Mouse (Mus musculus) liver, adult (tissue): ENCODE results near the gene Synj2bp.

Experiments
- GATA4 ChIP-seq: IDR thresholded peaks from 2 replicates; pipeline ENCODE4 v1.6.1; 2014; ENCODE audit warnings: mild to moderate bottlenecking, low read length; ENCODE audit not compliant: insufficient replicate concordance

The Synj2bp gene

DNA sequence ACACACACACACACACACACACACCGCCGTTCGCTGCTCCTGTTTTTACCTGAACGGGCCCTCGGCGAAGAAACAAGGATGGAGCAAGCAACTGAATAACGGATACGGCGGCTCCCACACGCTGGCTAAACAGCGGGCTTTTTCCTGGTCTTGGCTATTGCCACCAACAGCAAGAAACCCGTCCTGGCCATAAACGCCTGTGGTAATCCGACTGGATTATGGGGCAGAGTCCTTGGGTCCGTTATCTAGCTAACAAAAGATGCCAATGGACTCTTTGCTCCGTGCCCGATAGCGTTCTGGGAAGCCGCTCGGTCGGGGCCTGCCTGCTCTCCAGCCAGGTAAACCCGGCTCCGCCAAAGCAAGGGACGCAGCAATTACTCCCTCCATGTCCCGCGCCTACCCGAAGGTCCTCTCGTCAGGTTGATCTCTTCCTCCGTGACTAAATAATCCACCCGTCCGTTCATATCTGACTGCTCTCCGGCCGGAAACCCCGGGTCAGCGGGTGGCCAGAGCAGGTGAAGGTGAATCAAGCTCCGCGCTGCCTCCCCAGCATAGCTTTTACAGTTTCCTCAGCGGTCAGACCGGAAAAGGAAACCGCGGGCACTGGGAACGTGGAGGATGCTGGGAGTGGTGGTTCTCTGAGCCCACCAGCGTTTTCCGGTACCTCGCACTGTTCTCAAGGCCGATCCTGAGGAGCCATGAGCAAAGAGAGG lies at the start of gene Synj2bp, which contains the start of gene Gm20498:
Gene Synj2bp (minus strand): TSS at position 596 of the 713 bp plus-strand sequence.
Gene Gm20498 (minus strand): TSS at position 590 of the 713 bp plus-strand sequence.
- no peak for TF ChIP-seq GATA4

DNA sequence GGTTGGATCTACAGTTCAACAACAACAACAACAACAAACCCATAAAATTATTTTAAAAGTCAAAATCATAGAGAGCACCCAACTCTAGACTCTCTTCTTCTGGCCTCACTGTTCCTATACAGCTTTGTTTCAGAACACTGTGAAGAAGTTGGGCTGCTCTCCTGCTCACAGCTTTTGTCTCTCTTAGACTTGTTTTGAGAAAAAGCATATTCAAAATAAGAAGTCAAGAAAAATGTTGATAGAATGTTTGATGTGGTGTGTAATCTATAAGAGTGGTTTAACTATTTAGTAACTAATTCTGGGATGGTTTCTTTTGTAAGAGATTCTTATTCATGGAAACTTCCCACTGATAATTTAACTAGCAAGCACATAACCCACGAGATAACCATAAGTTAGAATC lies 35.7 kb upstream of the Synj2bp start, which contains the start of gene Adam21:
Gene Adam21 (minus strand): TSS at position 101 of the 400 bp plus-strand sequence.
- no peak for TF ChIP-seq GATA4

DNA sequence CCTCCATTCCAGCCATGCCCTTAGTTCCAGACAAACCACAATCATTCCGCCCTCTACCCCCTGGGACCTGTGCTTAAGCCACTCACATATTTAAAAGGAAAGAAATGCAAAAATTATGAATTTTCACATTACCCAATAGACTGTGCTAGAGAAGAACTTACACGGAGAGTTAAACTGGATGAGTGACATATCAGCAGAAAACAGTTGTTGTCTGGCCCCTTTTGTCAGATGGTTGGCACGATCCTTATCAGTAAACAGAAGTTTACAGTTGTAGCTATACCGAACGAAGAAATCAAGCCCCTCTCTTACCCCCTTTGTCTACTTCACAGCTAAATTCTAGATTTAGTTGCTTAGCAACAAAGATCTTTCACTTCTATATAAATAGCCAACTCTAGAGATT lies 35.2 kb upstream of the Synj2bp start:
- no peak for TF ChIP-seq GATA4

DNA sequence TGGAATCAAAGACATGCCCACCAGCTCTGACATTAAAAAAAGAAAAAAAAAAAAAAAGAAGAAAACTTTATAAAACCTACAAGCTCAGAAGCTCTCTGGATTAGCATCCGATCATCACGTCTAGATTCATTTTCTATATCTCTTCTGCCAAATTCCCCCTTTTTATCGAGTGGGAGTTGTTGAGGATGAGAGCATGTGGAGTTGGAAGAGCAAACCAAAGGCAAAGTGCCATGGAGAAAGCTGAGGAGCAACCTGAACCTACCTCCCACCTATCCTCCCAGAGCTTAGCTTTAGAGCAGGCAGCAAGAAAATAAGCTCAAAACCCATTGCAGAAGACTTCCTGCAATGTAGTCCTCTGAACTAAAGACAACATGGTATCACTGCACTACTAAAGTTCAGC lies 31.5 kb upstream of the Synj2bp start:
- no peak for TF ChIP-seq GATA4

DNA sequence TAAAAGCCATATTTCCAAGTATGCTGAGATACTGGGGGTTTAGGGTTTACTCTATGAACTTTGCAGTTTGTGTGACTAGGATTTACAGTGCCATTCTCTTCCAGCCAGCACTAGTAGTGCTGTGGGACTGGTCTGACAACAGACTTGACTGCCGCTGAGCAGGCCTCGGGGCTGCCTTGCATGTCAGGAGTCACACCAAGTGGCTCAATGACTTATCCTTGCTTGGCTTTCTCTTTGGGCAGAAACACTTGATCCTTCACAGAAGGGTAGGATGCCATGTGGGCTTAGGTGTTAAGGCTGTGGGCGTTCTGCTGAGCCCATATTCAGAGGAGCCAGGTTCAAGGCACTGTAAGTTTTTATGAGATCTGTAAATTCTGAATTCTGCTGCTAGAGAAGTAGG lies 16.6 kb upstream of the Synj2bp start:
- TF ChIP-seq GATA4: no peak

DNA sequence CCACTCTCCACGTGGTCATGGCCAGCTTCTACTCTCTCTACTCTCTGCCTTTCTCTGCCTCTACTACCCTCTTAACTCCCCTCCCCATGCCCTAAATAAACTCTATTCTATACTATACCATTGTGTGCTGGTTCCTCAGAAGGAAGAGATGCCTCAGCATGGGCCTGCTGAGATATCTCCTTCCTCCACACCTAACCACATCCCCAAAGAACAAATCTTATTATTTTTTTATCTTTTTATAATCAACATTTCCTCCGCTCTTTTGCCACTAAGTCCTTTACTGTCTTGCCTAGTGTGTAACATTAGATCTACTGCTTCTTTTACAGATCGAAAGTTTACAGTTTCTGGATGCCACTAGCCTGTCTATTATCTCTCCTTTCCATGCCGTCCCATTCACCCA lies 14.5 kb upstream of the Synj2bp start:
- TF ChIP-seq GATA4: no peak

DNA sequence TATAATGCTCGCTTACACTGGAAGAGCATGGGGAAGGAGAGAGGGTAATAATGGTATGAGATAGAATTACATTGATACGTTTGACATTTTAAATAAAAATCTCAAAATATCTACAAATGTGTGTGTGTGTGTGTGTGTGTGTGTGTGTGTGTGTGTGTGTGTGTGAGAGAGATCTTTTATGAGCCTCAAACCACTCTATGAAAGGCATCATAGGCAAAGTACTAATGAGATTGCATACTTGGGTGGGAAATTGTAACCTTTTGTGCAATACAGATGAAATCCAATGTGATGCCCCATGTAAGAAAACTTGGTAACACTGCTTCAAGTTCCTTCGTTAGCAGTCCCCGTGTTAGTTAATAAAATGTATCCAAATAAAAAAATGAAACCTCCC lies 313 bp upstream of the Synj2bp start:
- TF ChIP-seq GATA4: no peak

DNA sequence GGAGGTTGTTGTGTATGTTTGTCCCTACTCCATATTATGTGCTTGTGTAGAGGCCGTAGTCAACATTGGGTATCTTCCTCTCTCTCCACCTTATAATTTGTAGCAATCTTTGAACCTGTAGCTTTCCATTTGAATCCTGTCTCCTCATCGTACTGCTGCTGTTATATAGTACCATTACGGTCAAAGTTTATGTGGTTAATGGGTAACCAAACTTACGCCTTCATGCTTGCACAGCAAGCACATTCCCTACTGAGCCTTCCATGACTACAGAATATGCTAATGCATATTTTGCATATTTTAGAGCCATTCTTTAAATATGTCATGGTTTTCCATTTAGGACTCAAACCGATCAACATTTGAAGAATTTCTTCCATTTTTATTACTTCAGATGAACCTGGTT lies 42.2 kb downstream of the Synj2bp start:
- TF ChIP-seq GATA4: no peak

DNA sequence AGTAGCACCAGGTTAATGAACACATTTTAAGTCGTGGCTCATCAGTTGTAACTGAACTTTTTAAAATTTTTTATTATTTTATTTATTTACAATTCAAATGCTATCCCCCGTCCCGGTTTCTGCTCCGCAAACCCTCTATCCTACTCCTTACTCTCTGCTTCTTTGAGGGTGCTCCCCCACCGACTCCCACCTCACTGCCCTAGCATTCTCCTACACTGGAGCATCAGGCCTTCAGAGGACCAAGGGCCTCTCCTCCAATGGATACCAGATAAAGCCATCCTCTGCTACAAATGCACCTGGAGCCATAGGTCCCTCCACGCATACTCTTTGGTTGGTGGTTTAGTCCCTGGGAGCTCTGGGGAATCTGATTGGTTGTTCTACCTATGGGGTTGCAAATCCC lies 47.4 kb downstream of the Synj2bp start:
- no peak for TF ChIP-seq GATA4

DNA sequence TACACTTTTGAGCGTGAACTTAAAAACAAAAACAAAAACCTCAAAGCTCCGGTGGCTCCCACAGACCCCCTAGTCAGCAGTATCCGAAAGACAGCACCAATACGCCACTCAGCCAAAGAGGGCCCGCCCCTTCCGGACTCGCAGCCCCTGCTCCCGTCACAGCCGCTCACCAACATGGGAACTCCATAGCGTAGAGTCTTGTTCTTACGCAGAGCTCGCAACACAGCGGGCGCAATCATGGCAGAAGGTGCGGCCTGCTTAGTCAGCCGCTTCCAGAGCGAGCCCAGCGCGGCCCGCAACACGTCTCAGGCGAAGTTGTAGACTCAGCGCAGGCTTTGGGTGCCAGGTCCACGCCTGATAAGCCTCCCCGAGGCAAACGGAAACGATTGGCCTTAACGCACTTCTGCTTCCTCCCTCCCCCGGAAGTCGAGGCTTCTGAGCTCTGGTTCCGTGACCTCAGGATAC lies 48.0 kb downstream of the Synj2bp start, which contains the start of gene Cox16:
Gene Cox16 (minus strand): TSS at position 401 of the 465 bp plus-strand sequence.
- peak; percentile 98; the same call in 1 of the 2 replicates for TF ChIP-seq GATA4

DNA sequence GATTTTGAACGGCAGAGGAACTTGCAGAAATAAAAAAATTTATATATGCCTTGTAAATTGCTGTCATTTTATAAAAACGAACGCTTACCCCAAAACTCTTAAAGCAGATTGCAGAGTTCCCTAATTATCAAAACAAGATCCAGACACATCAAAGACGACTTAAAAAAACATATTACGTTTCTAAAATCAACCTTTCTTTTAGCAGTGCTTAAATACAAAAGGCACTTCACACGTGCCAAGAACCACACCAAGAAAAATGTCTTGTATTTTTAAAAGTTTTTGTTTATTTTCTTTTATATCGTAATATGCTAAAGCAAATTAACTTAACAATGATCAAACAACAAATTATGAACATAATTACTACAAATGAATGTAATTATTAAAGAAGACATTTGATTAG lies 48.5 kb downstream of the Synj2bp start:
- TF ChIP-seq GATA4: no peak

DNA sequence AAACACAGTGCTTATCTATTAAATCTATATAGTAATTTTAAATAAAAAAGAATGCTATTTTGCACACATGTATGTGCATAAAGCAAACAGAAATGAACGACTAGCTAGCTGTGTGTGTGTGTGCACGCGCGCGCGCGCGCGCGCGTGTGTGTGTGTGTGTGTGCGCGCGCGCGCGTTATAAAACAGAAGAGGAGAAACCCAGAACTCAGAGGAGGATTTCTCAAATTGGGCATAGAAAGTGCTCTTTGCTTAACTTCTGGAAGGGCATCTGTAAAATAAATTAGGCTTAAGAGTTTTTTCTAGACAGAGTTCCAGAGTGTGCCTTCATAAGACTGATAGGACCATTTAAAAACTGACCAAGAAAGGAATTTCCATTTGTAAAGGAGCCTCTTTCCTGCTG lies 49.1 kb downstream of the Synj2bp start:
- TF ChIP-seq GATA4: no peak
